Mouse (Mus musculus): ENCODE measurements around the gene Itgax. TPM values are rescaled to one million over a fixed set of nuclear protein-coding genes. Genes with fewer than 3 reads are reported as not detected.

The Itgax gene
- polyA plus RNA-seq, 1 experiment from 2014 or later, result 0.19 TPM

DNA sequence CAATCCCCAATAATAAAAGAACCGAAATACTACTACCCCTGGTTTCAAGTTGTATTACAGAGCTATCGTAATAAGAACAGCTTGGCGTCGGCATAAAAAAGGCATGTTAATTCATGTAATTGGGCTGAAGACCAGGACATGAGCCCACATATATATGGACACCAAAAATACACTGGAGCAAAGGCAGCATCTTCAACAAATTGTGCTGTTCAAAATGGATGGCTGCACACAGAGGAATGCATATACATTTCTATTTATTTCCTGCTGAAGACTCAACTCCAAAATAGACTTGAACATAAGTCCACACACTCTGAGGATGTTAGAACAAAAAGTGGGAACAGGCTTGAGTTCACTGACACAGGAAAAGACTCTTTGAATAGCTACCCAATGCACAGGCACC lies 34.7 kb downstream of the Itgax start:
- Histone ChIP-seq H3K4me3 (replicated peaks) (no peak overlapping the region), H3K9ac (no peak overlapping the region), H3K27ac (replicated peaks) (no peak overlapping the region), H3K9me3 (replicated peaks) (no peaks in the 10 kb centered on the region), H3K27me3 (no peaks in the 10 kb centered on the region), H3K36me3 (no peaks in the 10 kb centered on the region), H3K4me2 (replicated peaks) (no peak overlapping the region), H3K4me1 (no peaks in the 10 kb centered on the region)
- no peak for ATAC-seq (ENCODE audit: insufficient number of reproducible peaks, low FRiP score, low TSS enrichment, low read depth)
- WGBS, result 96% methylated on average over 4 of the region's 4 CpGs

DNA sequence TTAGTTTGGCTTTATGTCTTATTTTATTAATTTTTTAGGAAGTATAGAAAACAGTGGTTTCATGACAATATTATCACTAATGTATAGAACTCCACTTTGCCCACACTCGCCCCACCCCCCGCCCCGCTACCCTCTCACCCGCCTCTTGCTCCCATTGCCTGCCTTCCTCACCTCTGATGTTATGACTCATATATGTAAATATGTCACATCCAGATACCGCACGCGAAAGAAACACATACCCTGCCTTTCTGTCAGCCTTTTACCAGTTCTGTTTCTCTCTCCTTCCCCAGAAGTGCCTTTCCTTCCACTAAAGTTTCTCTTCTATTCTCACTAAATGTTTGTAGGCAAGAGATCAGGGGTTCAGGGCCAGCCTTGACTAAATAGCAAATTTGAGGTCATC lies 37.0 kb downstream of the Itgax start:
- no peak overlapping the region for H3K27ac ChIP-seq (replicated peaks)
- no peaks in the 10 kb centered on the region for H3K27me3 ChIP-seq
- no peak overlapping the region for H3K9ac ChIP-seq
- H3K9me3 ChIP-seq (replicated peaks), result no peaks in the 10 kb centered on the region
- no peak for ATAC-seq (ENCODE audit: insufficient number of reproducible peaks, low FRiP score, low TSS enrichment, low read depth)
- no peak overlapping the region for H3K4me3 ChIP-seq (replicated peaks)
- H3K4me1 ChIP-seq, result no peaks in the 10 kb centered on the region
- no peaks in the 10 kb centered on the region for H3K36me3 ChIP-seq
- H3K4me2 ChIP-seq (replicated peaks), result no peak overlapping the region
- 84% methylated on average over 7 of the region's 7 CpGs for WGBS

DNA sequence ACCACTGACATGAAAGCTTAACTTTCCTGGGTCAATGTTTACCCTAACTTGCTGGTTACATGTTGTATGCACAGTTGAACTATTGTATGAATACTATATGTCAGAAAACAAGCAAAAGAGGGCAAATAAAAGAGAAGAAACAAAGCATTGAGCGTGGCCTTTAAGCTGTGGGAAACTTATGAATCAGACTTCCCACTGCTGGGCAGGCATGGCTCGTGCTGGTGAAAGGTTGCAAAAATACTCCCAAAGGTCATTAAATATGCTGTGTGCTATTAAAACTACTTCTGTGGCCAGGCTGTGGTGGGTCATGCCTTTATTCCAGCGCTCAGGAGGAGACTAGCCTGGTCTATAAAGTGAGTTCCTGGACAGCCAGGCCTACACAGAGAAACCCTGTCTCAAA lies 40.6 kb downstream of the Itgax start:
- no peak overlapping the region for H3K4me3 ChIP-seq (replicated peaks)
- H3K36me3 ChIP-seq, result no peaks in the 10 kb centered on the region
- no peaks in the 10 kb centered on the region for H3K9me3 ChIP-seq (replicated peaks)
- H3K4me2 ChIP-seq (replicated peaks), result no peak overlapping the region
- ATAC-seq (ENCODE audit: insufficient number of reproducible peaks, low FRiP score, low TSS enrichment, low read depth), result no peak
- H3K27me3 ChIP-seq, result no peaks in the 10 kb centered on the region
- no peak overlapping the region for H3K27ac ChIP-seq (replicated peaks)
- no peak overlapping the region for H3K9ac ChIP-seq
- H3K4me1 ChIP-seq, result no peaks in the 10 kb centered on the region
- 74% methylated on average over 3 of the region's 3 CpGs for WGBS

DNA sequence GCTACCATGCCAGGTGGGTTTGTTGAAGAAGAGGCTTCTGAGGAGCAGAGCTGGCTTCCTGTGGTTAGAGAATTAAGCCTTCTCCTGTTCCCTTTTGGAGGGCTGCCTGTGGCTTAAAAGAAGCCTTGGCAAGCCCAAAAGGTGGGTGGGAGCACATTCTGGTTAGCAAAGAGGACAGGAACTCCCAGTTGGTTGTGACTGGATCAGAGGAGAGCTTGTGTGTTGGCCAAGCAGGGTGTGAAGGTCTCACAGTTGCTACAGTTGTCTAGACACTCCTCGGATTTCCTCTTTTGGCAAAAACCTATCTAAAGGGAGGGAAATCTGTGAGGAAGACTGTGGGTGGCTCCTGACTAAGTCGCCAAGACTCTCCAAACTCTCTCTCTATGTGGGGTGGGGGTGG lies 49.0 kb downstream of the Itgax start:
- no peaks in the 10 kb centered on the region for H3K4me1 ChIP-seq
- ATAC-seq (ENCODE audit: insufficient number of reproducible peaks, low FRiP score, low TSS enrichment, low read depth), result no peak
- H3K27ac ChIP-seq (replicated peaks), result no peak overlapping the region
- H3K9me3 ChIP-seq (replicated peaks), result no peaks in the 10 kb centered on the region
- H3K4me2 ChIP-seq (replicated peaks), result no peak overlapping the region
- no peak overlapping the region for H3K9ac ChIP-seq
- 60% methylated on average over 2 of the region's 2 CpGs for WGBS
- H3K27me3 ChIP-seq, result no peaks in the 10 kb centered on the region
- H3K36me3 ChIP-seq, result no peaks in the 10 kb centered on the region
- H3K4me3 ChIP-seq (replicated peaks), result no peak overlapping the region

DNA sequence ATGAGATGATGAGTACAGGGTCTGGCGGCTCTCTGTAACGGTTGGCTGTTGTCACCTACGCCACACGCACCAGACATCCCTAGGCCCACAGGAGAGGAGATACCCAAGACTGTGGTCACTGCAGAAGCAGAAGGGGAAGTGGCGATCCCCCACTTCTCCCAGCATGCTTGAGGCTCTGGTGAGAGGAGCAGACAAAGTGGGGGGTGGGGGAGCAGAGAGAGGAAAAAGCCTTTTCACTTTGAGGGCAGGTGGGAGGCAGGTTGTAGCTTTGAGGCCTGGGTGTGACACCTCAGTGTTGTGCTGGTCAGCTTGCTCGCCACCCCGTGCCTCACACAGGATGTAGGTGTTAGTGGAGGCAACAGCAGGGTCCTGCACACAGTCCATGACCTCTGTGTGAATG lies 50.8 kb downstream of the Itgax start:
- no peak for ATAC-seq (ENCODE audit: insufficient number of reproducible peaks, low FRiP score, low TSS enrichment, low read depth)
- no peaks in the 10 kb centered on the region for H3K4me1 ChIP-seq
- no peak overlapping the region for H3K9ac ChIP-seq
- no peak overlapping the region for H3K27ac ChIP-seq (replicated peaks)
- no peaks in the 10 kb centered on the region for H3K9me3 ChIP-seq (replicated peaks)
- WGBS, result 74% methylated on average over 7 of the region's 7 CpGs
- no peak overlapping the region for H3K4me3 ChIP-seq (replicated peaks)
- no peaks in the 10 kb centered on the region for H3K36me3 ChIP-seq
- H3K4me2 ChIP-seq (replicated peaks), result no peak overlapping the region
- no peaks in the 10 kb centered on the region for H3K27me3 ChIP-seq

DNA sequence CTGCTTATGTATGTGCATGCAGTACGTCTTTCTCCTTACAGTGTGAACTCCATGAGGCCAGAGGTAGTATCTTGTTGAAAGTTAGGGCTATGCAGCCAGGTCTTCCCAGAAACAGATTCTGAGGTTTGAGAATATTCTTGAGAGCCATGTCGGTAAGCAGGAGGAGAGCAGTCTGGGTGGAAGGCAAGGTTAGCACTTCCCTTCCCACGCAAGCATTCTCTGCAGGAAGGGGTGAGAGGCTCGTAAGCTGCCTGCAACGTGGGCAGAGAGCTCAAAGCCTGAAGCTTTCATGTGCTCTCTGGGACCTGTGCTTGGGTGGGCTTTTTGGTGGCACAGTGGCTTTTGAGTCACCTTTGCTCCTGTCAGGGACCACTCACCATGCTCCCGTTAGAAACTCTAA lies 51.2 kb downstream of the Itgax start:
- H3K4me2 ChIP-seq (replicated peaks), result no peak overlapping the region
- no peaks in the 10 kb centered on the region for H3K4me1 ChIP-seq
- WGBS, result 70% methylated on average over 6 of the region's 6 CpGs
- no peak overlapping the region for H3K9ac ChIP-seq
- ATAC-seq (ENCODE audit: insufficient number of reproducible peaks, low FRiP score, low TSS enrichment, low read depth), result no peak
- no peak overlapping the region for H3K27ac ChIP-seq (replicated peaks)
- H3K36me3 ChIP-seq, result no peaks in the 10 kb centered on the region
- H3K9me3 ChIP-seq (replicated peaks), result no peaks in the 10 kb centered on the region
- no peaks in the 10 kb centered on the region for H3K27me3 ChIP-seq
- no peak overlapping the region for H3K4me3 ChIP-seq (replicated peaks)

DNA sequence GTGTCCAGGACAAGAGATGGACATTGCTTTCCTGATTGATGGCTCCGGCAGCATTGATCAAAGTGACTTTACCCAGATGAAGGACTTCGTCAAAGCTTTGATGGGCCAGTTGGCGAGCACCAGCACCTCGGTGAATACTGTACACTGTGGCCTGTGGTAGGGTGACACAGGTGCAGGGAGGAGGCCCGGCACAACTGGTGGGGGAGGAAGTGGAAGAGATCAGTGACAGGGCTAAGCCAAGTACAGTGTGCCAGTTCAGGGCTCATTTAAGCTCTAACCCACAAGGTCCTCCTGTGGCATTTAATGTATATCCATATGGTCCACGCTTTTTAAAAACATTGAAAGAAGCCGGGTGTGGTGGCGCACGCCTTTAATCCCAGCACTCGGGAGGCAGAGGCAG lies 52.3 kb downstream of the Itgax start:
- no peaks in the 10 kb centered on the region for H3K36me3 ChIP-seq
- H3K27me3 ChIP-seq, result no peaks in the 10 kb centered on the region
- H3K27ac ChIP-seq (replicated peaks), result no peak overlapping the region
- H3K9me3 ChIP-seq (replicated peaks), result no peaks in the 10 kb centered on the region
- H3K4me3 ChIP-seq (replicated peaks), result no peak overlapping the region
- WGBS, result 86% methylated on average over 10 of the region's 10 CpGs
- H3K9ac ChIP-seq, result no peak overlapping the region
- H3K4me1 ChIP-seq, result no peaks in the 10 kb centered on the region
- H3K4me2 ChIP-seq (replicated peaks), result no peak overlapping the region
- ATAC-seq (ENCODE audit: insufficient number of reproducible peaks, low FRiP score, low TSS enrichment, low read depth), result no peak

Other genes with a start within 250 kb of the Itgax start
- gene Prss53, start 238.6 kb upstream of the Itgax start, polyA plus RNA-seq (2015; fragmentation: Nextera tagmentation; extraction: Ambion mirVana), result 2.4 and 4.6 TPM in 2 replicates
- not detected in 2 replicates for gene Gm21974, start 234.1 kb upstream of the Itgax start, polyA plus RNA-seq (2015; fragmentation: Nextera tagmentation; extraction: Ambion mirVana)
- gene Vkorc1, start 233.9 kb upstream of the Itgax start, polyA plus RNA-seq (2015; fragmentation: Nextera tagmentation; extraction: Ambion mirVana), result 234 and 262 TPM in 2 replicates
- gene Bckdk, start 225.5 kb upstream of the Itgax start, polyA plus RNA-seq (2015; fragmentation: Nextera tagmentation; extraction: Ambion mirVana), result 108 and 112 TPM in 2 replicates
- gene Kat8, start 217.0 kb upstream of the Itgax start, polyA plus RNA-seq (2015; fragmentation: Nextera tagmentation; extraction: Ambion mirVana), result 39.8 and 40.2 TPM in 2 replicates
- gene Prss8, start 199.4 kb upstream of the Itgax start, polyA plus RNA-seq (2015; fragmentation: Nextera tagmentation; extraction: Ambion mirVana), result 15.8 and 17.2 TPM in 2 replicates
- 12.1 and 12.2 TPM in 2 replicates for gene Prss36, start 182.8 kb upstream of the Itgax start, polyA plus RNA-seq (2015; fragmentation: Nextera tagmentation; extraction: Ambion mirVana)
- gene Fus, start 162.1 kb upstream of the Itgax start, polyA plus RNA-seq (2015; fragmentation: Nextera tagmentation; extraction: Ambion mirVana), result 394 and 418 TPM in 2 replicates
- 102 and 112 TPM in 2 replicates for gene Pycard, start 135.7 kb upstream of the Itgax start, polyA plus RNA-seq (2015; fragmentation: Nextera tagmentation; extraction: Ambion mirVana)
- gene Trim72, start 125.6 kb upstream of the Itgax start, polyA plus RNA-seq (2015; fragmentation: Nextera tagmentation; extraction: Ambion mirVana), result 3.6 and 5.2 TPM in 2 replicates
- gene Itgam, start 66.9 kb upstream of the Itgax start, polyA plus RNA-seq (2015; fragmentation: Nextera tagmentation; extraction: Ambion mirVana), result 1.6 and 1.8 TPM in 2 replicates
- not detected in 2 replicates for gene Gm49368, start 66.9 kb upstream of the Itgax start, polyA plus RNA-seq (2015; fragmentation: Nextera tagmentation; extraction: Ambion mirVana)
- not detected in 2 replicates for gene Itgad, start 24.8 kb downstream of the Itgax start, polyA plus RNA-seq (2015; fragmentation: Nextera tagmentation; extraction: Ambion mirVana)
- 51.6 and 67.7 TPM in 2 replicates for gene Cox6a2, start 76.8 kb downstream of the Itgax start, polyA plus RNA-seq (2015; fragmentation: Nextera tagmentation; extraction: Ambion mirVana)
- 19.4 and 19.6 TPM in 2 replicates for gene Armc5, start 107.8 kb downstream of the Itgax start, polyA plus RNA-seq (2015; fragmentation: Nextera tagmentation; extraction: Ambion mirVana)
- gene 9130023H24Rik, start 108.5 kb downstream of the Itgax start, polyA plus RNA-seq (2015; fragmentation: Nextera tagmentation; extraction: Ambion mirVana), result 7.8 and 9.1 TPM in 2 replicates
- 86.1 and 86.5 TPM in 2 replicates for gene Tgfb1i1, start 117.3 kb downstream of the Itgax start, polyA plus RNA-seq (2015; fragmentation: Nextera tagmentation; extraction: Ambion mirVana)
- gene Slc5a2, start 136.1 kb downstream of the Itgax start, polyA plus RNA-seq (2015; fragmentation: Nextera tagmentation; extraction: Ambion mirVana), result not detected in 2 replicates
- gene BC017158, start 168.6 kb downstream of the Itgax start, polyA plus RNA-seq (2015; fragmentation: Nextera tagmentation; extraction: Ambion mirVana), result 26.6 and 27.0 TPM in 2 replicates

All from embryonic facial prominence, embryonic 15.5 days (tissue).